Mouse (Mus musculus) stomach, embryonic 15.5 days (tissue): Measurements from ENCODE around the gene Kif26b. TPM values are rescaled to one million over a fixed set of nuclear protein-coding genes. Genes with fewer than 3 reads are reported as not detected.

Experiments used
- ATAC-seq: fragments of 200-750 bp; cut with Nextera tagmentation; 2 replicates; pipeline ENCODE4 v1.8.0; 2017; ENCODE audit warnings: low read depth, moderate number of reproducible peaks, moderate TSS enrichment; ENCODE audit not compliant: insufficient read depth, low FRiP score
- H3K27ac ChIP-seq: fragments of 300-500 bp; sonication (generic); 2 replicates; pipeline ENCODE4 v1.5.1; 2015; ENCODE audit warnings: mild to moderate bottlenecking, inconsistent platforms
- H3K27me3 ChIP-seq: fragments of 300-500 bp; sonication (generic); replicated peaks from 2 replicates; pipeline ENCODE4 v1.6.1; 2015; ENCODE audit warnings: inconsistent platforms
- H3K36me3 ChIP-seq: fragments of 300-500 bp; sonication (generic); 2 replicates; pipeline ENCODE4 v1.6.1; 2015; ENCODE audit warnings: inconsistent platforms
- H3K4me1 ChIP-seq: fragments of 300-500 bp; sonication (generic); 2 replicates; pipeline ENCODE4 v1.6.1; 2015; ENCODE audit warnings: inconsistent platforms
- H3K4me2 ChIP-seq: fragments of 300-500 bp; sonication (generic); 2 replicates; pipeline ENCODE4 v1.6.1; 2015; ENCODE audit warnings: mild to moderate bottlenecking, inconsistent platforms
- H3K4me3 ChIP-seq: fragments of 300-500 bp; sonication (generic); replicated peaks from 2 replicates; pipeline ENCODE4 v1.5.1; 2015; ENCODE audit warnings: inconsistent platforms
- H3K9ac ChIP-seq: fragments of 300-500 bp; sonication (generic); 2 replicates; pipeline ENCODE4 v1.6.1; 2015; ENCODE audit warnings: inconsistent platforms
- H3K9me3 ChIP-seq: fragments of 300-500 bp; sonication (generic); 2 replicates; pipeline ENCODE4 v1.6.1; 2016; ENCODE audit warnings: inconsistent platforms
- WGBS: fragments of 180-500 bp; shearing (Covaris S2); methylation state at CpG from one replicate; pipeline ENCODE4 v1.1.7; 2015; 5-methylcytosine and 5-hydroxymethylcytosine counted together
- polyA plus RNA-seq: library from polyadenylated mRNA; unstranded; fragments of >200 nt; fragmentation: Nextera tagmentation; extraction: Ambion mirVana; gene quantifications from 2 replicates; pipeline ENCODE4 v1.2.1, GENCODE M21; 2015

The Kif26b gene
- polyA plus RNA-seq, 1 experiment from 2014 or later: 3.4 TPM

- Histone ChIP-seq H3K36me3 (no peaks in the 10 kb centered on the region), H3K27me3 (no peaks in the 10 kb centered on the region), H3K27ac (no peak overlapping the region), H3K9me3 (no peaks in the 10 kb centered on the region), H3K4me1 (no peaks in the 10 kb centered on the region), H3K4me3 (no peak overlapping the region), H3K9ac (no peak overlapping the region), H3K4me2 (no peak overlapping the region)
- WGBS: 66% methylated on average over 7 of the region's 7 CpGs
- ATAC-seq: no peak
Measured at GRCm38 (mm10) chr1:178512323-178513031, 16.4 kb upstream of the Kif26b start.

DNA sequence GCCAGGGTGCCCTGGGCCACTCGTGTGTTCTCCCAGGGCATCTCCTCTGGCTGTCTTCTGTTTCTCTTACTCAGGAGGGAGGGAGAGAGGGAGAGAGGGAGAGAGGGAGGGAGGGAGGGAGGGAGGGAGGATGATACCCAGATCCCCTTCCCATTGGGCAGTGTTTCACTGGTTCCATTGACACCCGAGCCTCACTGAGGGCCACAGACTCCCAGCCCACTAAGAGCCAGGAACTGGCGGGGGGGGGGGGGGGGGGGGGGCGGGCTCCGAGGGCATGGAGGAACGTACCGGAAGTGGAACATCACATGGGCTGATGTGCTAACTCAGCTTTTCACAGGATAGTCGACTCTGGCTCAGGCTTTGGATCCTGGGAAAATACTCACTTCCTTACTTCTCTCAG is 15.0 kb upstream of the Kif26b start:
- Histone ChIP-seq H3K4me3 (no peak overlapping the region), H3K27ac (no peak overlapping the region), H3K27me3 (no peaks in the 10 kb centered on the region), H3K4me2 (no peak overlapping the region), H3K36me3 (no peaks in the 10 kb centered on the region), H3K4me1 (no peaks in the 10 kb centered on the region), H3K9me3 (no peaks in the 10 kb centered on the region), H3K9ac (no peak overlapping the region)
- 27% methylated on average over 5 of the region's 8 CpGs for WGBS
- no peak for ATAC-seq

GRCm38 (mm10) chr1:178515839-178516238 is 13.1 kb upstream of the Kif26b start:
- H3K9me3 ChIP-seq: no peaks in the 10 kb centered on the region
- no peak for ATAC-seq
- no peaks in the 10 kb centered on the region; the same call in 1 of the 2 replicates for H3K27me3 ChIP-seq
- H3K4me3 ChIP-seq: no peak overlapping the region
- no peak overlapping the region for H3K27ac ChIP-seq
- H3K4me1 ChIP-seq: no peaks in the 10 kb centered on the region
- 85% methylated on average over 2 of the region's 2 CpGs for WGBS
- no peaks in the 10 kb centered on the region for H3K36me3 ChIP-seq
- no peak overlapping the region for H3K4me2 ChIP-seq
- no peak overlapping the region for H3K9ac ChIP-seq

DNA sequence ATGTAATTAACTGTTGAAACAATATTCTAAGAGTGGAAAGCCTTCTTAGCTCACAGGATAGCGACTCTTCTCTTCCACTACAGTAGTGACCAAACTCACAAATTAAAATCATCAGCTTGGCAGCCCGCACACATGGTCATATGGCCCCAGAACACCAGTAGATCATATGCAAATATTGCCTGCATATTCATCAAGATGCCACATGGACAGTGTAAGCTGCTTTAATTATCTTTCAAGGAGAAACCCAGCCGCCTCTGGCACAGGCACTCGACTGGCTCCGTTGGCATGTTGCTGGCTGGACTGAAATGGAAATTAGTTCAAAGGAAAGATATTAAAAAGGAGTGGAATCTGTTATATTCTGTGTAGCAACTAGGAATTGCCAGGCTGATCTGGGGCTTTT is 6.5 kb upstream of the Kif26b start:
- Histone ChIP-seq H3K4me2 (no peak overlapping the region), H3K36me3 (no peaks in the 10 kb centered on the region), H3K4me3 (no peak overlapping the region), H3K9ac (no peak overlapping the region), H3K4me1 (peaks cover 2% of the 10 kb centered on the region), H3K9me3 (no peaks in the 10 kb centered on the region), H3K27me3 (no peaks in the 10 kb centered on the region; the same call in 1 of the 2 replicates), H3K27ac (no peak overlapping the region)
- ATAC-seq: no peak
- 85% methylated on average over 5 of the region's 5 CpGs for WGBS

DNA sequence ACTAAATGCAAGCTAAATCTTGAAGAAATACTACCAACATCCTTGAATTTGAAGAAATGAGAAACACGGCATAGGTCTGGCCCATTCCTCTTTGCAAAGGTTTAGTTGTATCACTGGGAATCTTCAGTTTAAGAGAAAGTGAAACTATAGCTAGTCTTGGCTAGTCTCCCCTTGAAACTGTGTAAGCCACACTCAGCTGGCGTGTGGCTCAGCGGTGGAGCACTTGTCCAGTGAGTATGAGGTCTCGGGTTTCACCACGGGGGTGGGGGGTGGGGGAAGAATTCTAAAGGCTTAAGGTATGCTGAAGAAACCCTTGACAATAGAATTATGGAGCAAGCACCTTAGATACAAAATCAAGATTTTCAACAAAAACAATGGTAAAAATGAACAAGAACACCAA is 5.8 kb upstream of the Kif26b start:
- Histone ChIP-seq H3K27me3 (peaks cover 4% of the 10 kb centered on the region; the same call in 1 of the 2 replicates), H3K36me3 (no peaks in the 10 kb centered on the region), H3K27ac (no peak overlapping the region), H3K9me3 (no peaks in the 10 kb centered on the region), H3K4me2 (no peak overlapping the region), H3K9ac (no peak overlapping the region), H3K4me3 (no peak overlapping the region), H3K4me1 (peaks cover 7% of the 10 kb centered on the region)
- ATAC-seq: no peak
- 47% methylated on average over 5 of the region's 5 CpGs for WGBS

DNA sequence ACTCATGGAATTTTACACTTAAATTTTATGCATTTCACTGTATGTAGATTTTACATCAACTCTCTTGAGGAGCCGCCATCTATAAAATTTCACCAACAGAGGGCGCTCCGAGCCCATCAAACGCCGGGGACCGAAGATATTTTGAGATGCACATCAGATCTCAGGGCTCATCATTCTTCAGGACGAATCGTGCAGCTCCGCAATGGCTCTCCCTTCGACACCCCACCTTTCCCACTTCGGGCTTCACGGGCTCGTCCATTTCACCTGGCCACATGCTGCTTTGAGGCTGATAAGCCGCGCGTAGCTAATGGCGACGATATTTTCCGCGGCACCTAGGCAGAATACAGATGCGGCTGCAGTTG is 1.8 kb upstream of the Kif26b start:
- no peak overlapping the region for H3K9ac ChIP-seq

GRCm38 (mm10) chr1:178527547-178528361 is 1.2 kb upstream of the Kif26b start:
- Histone ChIP-seq H3K9ac (peak overlapping the region; percentile 50), H3K27me3 (peaks cover 21% of the 10 kb centered on the region), H3K9me3 (no peaks in the 10 kb centered on the region), H3K4me3 (peak overlapping the region; percentile 65), H3K4me2 (peak overlapping the region; percentile 99), H3K27ac (no peak overlapping the region; the same call in 1 of the 2 replicates), H3K4me1 (peaks cover 26% of the 10 kb centered on the region), H3K36me3 (no peaks in the 10 kb centered on the region)
- ATAC-seq: 0 out of 2 replicates have a peak, but pooled peaks have one; percentile 38
- under 1% methylated on average over 59 of the region's 59 CpGs for WGBS

More for the DNA sequence above, 1.8 kb upstream of the Kif26b start:
- H3K27me3 ChIP-seq: peaks cover 19% of the 10 kb centered on the region
- H3K4me2 ChIP-seq: peak overlapping the region; percentile 99
- peaks cover 26% of the 10 kb centered on the region for H3K4me1 ChIP-seq
- WGBS: under 1% methylated on average over 21 of the region's 21 CpGs
- no peaks in the 10 kb centered on the region for H3K36me3 ChIP-seq
- no peak for ATAC-seq
- H3K4me3 ChIP-seq: peak overlapping the region; percentile 65
- no peak overlapping the region; the same call in 1 of the 2 replicates for H3K27ac ChIP-seq
- H3K9me3 ChIP-seq: no peaks in the 10 kb centered on the region

GRCm38 (mm10) chr1:178529512-178530300 is 781 bp downstream of the Kif26b start:
- 2% methylated on average over 38 of the region's 38 CpGs for WGBS
- Histone ChIP-seq H3K4me1 (peaks cover 26% of the 10 kb centered on the region), H3K36me3 (no peaks in the 10 kb centered on the region), H3K4me3 (peak overlapping the region; percentile 65), H3K27me3 (peaks cover 21% of the 10 kb centered on the region), H3K4me2 (peak overlapping the region; percentile 99), H3K9me3 (no peaks in the 10 kb centered on the region), H3K9ac (peak overlapping the region; percentile 29; the same call in 1 of the 2 replicates), H3K27ac (peak overlapping the region; percentile 73)
- no peak for ATAC-seq

GRCm38 (mm10) chr1:178530301-178531078 is 1.6 kb downstream of the Kif26b start:
- Histone ChIP-seq H3K9me3 (no peaks in the 10 kb centered on the region), H3K27ac (no peak overlapping the region), H3K9ac (peak overlapping the region; percentile 29; the same call in 1 of the 2 replicates), H3K27me3 (peaks cover 21% of the 10 kb centered on the region), H3K4me3 (peak overlapping the region; percentile 65), H3K4me2 (peak overlapping the region; percentile 99), H3K36me3 (no peaks in the 10 kb centered on the region), H3K4me1 (peaks cover 26% of the 10 kb centered on the region)
- 0 out of 2 replicates have a peak, but pooled peaks have one; percentile 21 for ATAC-seq
- WGBS: under 1% methylated on average over 62 of the region's 62 CpGs

DNA sequence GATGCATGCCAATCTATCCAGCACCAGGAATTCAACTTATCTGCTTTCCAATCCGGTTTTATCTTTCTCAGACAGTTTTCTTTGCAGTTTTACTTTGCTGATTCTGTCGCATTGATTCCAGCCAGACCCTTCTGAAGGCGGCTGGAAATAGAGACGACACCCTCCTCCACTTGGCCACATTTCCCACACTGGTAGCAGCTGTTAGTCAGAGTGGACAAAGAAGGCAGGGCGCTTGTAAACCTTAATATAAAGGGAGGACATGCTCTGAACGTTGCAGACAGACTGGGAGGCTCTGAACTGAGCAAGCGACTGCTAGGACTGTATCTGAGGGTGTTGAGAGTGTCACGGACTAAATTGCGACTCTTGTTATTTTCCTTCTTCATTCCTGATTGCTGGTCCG is 11.3 kb downstream of the Kif26b start:
- ATAC-seq: no peak
- H3K27ac ChIP-seq: no peak overlapping the region
- H3K4me2 ChIP-seq: no peak overlapping the region
- H3K4me3 ChIP-seq: no peak overlapping the region
- H3K9ac ChIP-seq: no peak overlapping the region
- no peaks in the 10 kb centered on the region for H3K9me3 ChIP-seq
- 66% methylated on average over 10 of the region's 10 CpGs for WGBS
- H3K27me3 ChIP-seq: no peaks in the 10 kb centered on the region
- no peaks in the 10 kb centered on the region for H3K4me1 ChIP-seq
- no peaks in the 10 kb centered on the region for H3K36me3 ChIP-seq

- WGBS: 86% methylated on average over 5 of the region's 5 CpGs
- Histone ChIP-seq H3K27me3 (no peaks in the 10 kb centered on the region), H3K4me3 (no peak overlapping the region), H3K9ac (no peak overlapping the region), H3K36me3 (no peaks in the 10 kb centered on the region), H3K4me1 (no peaks in the 10 kb centered on the region), H3K9me3 (no peaks in the 10 kb centered on the region), H3K27ac (no peak overlapping the region), H3K4me2 (no peak overlapping the region)
- no peak for ATAC-seq
Measured at GRCm38 (mm10) chr1:178542415-178542814, 13.5 kb downstream of the Kif26b start.
